Mouse (Mus musculus) gonadal fat pad, adult 2 months (tissue): ENCODE results near the gene Agbl1. TPM values are rescaled to one million over a fixed set of nuclear protein-coding genes. Genes with fewer than 3 reads are reported as not detected.

Experiments used
- DNase-seq: peaks from one replicate; pipeline ENCODE4 v3.0.0-alpha.2; 2012; ENCODE audit warnings: low read depth
- polyA plus RNA-seq: library from polyadenylated mRNA; depleted of rRNA; stranded (reverse); fragments of >200 nt; gene quantifications from 2 replicates; pipeline ENCODE4 v1.2.3, GENCODE M21; 2012

The Agbl1 gene
- polyA plus RNA-seq, 1 experiment: 0.08 TPM

GRCm38 (mm10) chr7:76935219-76935618 is 705.5 kb downstream of the Agbl1 start:
- no peak for DNase-seq

- no peak for DNase-seq
These were observed 711.8 kb downstream of the Agbl1 start for GRCm38 (mm10) chr7:76941531-76941930.

GRCm38 (mm10) chr7:76971334-76971733 is 741.6 kb downstream of the Agbl1 start:
- DNase-seq: no peak

DNA sequence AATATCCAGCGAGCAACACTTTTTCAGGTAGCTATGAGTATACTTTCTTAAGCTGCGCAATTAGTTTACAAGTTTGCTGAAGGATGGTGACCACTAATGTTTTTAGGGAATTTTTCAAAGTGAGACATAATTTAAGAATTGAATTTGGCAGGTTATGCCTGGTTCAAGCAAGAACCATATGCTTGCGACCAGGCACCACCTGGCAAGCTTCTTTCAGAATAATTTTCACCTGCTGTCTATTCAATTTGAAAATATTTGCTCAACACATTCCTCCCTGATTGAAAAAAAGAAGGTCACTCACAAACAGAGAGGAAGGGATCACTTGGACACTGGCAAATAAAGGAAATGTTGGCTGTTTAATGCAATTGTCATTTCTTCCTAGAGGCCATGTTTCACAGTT is 779.9 kb downstream of the Agbl1 start:
- DNase-seq: no peak

- no peak for DNase-seq
These were observed 799.3 kb downstream of the Agbl1 start for GRCm38 (mm10) chr7:77029019-77029418.

- no peak for DNase-seq
These were observed 846.3 kb downstream of the Agbl1 start for GRCm38 (mm10) chr7:77076033-77076432.

DNA sequence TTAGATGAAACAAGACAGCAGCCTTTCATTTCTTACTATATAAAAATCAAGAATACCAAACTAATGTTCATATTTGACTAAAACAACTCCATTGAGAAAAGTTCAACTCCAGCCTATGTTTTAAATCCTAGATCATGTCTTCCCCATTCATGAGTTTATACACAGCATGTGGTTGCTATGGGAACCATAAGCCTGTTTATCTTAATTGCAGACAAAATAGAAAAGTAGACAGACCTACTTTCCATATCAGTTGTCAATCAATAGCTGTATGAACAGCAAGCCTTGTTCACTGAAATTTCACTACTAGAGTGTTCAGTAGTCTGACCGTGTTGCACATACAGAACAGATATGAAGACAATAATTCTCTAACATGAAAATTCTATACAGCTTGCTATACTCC is 857.6 kb downstream of the Agbl1 start:
- no peak for DNase-seq

DNA sequence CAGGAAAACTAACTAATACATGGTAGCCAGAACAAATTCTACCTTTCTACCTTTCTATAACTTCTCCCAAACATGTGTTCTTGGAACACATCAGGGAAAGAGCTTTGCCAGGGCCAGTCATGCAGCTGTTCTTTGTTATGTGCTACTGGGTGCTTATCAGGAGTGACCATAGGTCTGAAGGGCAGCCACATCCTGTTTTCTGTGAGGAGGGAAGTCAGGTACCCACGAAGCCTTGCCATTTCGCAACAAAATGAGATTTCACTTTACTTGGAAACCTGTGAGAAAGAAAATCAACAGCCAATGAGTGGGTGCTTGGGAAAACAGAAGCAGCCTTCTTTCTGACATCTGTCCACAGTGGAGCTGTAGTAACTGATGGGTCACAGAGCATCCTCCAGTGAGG is 865.5 kb downstream of the Agbl1 start:
- no peak for DNase-seq

GRCm38 (mm10) chr7:77114021-77114420 is 884.3 kb downstream of the Agbl1 start:
- no peak for DNase-seq

DNA sequence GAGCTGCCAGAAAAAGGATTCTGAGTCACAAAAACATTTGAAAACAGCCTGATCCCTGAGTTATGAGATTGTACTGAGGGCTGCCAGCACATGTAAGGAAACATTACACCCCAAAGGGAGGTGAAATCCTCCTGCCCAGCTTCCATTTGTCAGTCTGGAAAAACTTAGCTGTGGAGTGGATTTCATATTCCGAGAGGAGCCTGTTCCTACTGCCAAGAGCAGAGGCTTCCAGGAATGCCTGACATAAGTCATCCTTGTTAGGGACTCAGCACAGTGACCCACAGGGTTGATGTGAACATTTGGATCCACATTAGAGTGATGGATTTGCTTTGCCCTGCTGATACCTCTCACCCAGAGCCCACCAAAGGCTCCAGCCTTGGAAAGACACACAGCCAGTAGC is 899.4 kb downstream of the Agbl1 start:
- DNase-seq: no peak

GRCm38 (mm10) chr7:77131950-77132349 is 902.3 kb downstream of the Agbl1 start:
- no peak for DNase-seq

DNA sequence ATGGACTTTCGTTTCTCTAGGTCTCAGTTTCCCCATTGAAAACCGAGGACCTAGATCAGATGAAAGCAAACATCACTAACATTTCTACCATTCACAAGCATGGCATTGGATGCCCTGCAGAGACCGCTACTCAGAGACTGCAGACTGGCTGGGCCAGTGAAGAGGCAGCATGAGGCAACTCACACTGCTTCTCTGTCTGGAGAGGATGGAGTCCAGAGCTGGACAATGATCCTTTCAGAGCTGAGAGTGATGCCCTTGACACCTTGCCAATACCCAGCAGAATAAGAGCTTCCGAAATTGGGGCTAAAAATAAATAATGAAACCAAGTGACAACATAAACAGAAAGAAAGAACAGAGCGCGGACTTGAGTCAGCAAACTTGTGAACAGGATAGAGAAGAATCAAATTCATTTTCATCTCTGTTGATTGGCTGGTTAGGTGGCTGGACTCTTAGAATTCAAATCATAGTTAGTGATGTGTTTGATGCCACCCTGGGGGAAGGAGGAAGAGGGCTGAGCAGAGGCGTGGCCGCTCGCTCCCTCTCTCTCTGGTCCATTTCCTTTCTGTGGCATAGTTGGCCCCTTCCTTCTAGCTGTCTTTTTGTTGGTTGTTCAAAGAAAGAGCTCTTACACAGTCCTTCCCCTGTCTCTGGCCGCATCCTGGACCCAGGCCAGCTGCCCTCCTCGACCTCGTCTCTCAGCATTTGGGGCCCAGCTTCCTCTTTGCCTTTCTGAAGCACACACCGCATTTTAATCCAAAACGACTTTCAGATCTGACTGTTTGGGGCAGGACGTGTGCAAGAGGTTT is 903.1 kb downstream of the Agbl1 start:
- DNase-seq: no peak

DNA sequence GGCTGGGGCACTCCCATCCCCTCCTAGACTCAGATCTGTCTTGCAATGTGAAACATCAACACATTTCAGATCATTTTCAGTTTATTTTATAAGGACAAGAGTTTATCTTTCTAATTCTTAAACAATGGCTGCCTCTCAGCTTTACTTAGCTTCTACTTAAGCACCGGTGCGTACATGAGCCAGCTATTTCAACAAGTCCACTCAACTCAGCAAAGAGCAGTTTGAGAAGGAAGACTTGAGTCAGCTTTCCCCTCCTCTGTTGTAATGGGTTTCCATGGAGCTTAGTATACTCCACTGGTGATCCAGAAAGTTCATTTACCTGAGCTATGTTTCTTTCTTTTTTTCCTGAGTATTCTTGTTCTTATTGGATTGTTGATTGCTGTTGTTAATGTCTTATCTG is 905.2 kb downstream of the Agbl1 start:
- no peak for DNase-seq

DNA sequence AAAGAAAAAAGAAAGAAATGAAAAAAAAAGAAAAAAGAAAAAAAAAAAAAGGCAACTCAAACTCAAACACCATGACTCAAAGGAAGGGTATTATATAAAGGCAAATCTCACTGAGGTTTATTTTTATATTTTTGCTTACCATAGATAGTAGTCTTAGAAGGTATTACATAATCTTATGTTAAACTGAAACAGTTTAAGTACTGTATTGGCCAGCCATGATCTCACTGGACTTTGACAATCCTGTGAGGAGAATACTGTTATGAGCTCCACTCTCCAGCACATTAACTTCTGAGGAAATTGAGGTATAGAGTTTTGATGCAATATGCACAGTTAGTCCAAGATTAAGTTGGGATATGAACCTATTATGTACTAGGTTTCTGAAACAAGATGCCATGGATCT is 909.0 kb downstream of the Agbl1 start:
- DNase-seq: no peak

DNA sequence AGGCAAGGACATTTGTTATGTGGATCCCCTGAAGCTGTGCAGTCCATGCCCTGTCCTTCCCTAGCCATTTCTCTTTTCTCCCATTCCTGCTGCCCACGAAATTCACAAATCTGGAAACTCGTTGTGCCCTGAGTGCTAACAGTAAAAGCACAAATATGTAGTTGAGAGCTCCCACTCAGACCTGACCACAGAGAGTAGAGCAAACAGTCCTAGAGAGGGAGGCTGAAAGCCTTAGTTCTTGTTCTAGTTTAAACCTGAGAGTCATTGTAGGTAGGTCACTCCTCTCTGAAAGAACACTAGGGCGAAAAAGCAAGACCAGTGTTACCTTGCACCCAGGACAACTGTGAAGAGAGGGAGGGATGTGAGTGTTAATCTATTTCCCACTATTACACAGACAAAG is 917.8 kb downstream of the Agbl1 start:
- DNase-seq: no peak

DNA sequence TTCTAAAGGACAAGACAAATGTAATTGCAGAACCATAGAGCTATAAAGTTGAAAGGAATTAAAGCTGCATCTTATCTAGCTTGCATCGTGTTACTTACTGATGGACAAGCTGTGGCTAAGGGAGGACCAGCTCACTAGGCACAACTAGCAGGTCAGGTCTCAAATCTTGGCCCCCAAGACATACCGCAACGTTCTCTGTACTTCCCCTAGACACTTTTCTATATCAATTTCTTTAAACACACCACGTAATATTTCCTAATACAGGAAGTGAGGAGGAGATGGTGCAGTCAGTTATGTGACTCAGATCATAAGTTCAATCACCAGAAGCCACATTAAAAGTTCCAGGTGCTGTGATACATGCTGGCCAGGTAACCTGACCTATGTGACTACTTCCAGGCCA is 919.1 kb downstream of the Agbl1 start:
- no peak for DNase-seq

DNA sequence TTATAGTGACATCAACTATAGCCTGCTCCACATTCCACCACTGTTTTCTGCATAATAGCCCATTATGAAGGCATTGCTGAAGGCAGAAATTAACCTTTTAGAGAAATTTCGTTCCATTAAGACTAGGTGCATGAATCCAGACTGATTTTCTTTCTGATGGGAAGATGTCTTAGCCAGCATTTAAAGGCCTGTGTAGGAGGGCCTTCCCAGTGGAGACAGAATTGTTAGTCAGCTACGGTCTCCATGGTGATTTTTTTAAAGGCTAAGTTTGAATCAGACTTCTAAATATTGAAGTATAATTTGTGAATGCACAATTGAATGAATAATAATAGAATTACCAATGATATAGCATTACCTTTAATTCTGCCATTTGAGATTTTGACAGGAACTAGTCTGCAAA is 920.2 kb downstream of the Agbl1 start:
- DNase-seq: no peak

- no peak for DNase-seq
These were observed 922.7 kb downstream of the Agbl1 start for GRCm38 (mm10) chr7:77152393-77152792.

GRCm38 (mm10) chr7:77152909-77153308 is 923.2 kb downstream of the Agbl1 start:
- no peak for DNase-seq

DNA sequence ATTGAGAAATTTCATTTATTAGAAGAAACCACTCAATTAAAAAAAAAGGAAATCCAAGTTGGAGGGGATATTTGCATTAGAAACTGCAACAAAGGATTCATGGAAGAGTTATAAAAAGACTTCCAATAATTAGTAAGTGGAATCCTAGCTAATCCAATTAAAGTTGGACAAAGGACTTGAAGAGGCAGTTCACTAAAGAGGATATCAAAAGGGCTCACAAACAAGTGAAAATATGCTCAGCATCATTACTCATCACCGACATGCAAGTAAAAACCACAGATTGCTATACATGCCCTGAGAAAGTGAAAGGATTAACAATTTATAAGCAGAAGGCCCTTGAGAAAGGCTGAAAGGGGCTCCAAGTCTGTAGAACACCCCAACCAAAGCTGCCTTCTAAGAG is 935.2 kb downstream of the Agbl1 start:
- DNase-seq: no peak
